Mouse (Mus musculus) cerebellum, postnatal 36 days (tissue): Measurements from ENCODE around the gene Gramd1b.
A peak's percentile ranks its signal among the peaks of the same experiment; 100 is the strongest.

Experiments used
- DNase-seq, 2 experiments: peaks; one replicate each; pipeline ENCODE4 v3.0.0; 2021 to 2022; ENCODE audit warnings: mixed read lengths in 2 of 2

The Gramd1b gene

DNA sequence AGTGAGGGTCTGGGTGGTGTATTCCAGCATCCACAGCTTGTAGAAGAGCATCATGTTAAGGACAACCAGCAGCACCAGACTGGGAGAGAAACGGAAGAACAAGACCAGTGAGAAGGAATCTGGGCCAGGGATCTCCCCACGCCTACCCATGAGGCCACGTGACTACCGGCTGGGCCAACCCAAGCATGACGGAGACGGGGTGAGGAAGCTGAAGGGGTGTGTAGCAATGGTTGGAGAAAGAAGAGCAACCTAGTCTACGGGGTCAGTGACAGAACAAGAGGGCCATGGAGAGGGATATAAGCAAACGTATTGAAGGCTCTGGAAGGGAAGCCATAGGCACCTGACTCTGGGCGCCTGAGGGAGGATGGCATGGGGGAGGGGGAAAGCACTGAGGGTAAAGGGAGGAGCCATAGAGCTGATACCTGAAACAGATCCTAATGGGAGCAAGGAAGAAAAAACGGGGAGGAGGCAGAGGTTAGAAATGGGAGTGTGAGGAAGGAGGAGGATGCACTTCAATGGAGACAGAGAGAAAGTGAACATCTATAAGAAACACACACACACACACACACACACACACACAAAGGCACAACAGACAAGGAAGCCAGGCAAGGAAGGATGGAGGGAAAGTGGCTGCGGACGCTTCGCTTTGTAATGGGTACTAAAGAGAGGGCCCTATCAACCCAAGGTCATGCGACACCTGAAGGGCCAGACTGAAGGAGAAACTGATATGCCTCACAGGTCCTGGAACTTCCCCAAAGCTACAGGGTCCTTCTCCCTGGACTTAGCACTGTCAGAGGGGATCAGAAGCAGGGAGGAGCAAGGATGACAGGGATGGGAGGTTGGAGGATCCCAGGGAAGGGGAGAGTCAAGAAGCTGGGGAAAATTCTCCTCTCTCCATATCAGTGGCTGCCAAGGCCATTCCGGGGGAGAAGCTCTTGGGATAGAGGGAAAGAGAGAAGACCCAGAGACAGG is 230.9 kb downstream of the Gramd1b start:
- DNase-seq = no peak

DNA sequence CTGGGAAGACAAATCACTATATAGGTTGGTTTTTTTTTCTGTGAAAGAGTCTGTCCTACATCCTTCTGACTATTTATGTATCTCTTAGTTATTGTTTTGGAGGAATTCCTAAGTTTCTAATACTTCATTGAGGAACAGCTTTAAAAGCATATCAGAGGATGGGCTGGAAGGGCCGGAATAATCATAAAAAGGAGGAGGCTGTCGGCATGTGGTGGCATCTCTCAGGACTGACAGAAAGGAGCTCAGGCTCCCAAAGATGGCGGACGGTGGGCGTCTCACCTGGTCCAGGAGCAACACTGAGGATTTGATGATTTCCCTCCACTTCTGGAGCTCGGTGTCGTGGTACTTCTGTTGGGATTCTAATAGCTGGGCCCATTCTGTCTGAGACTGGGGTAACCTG is 231.9 kb downstream of the Gramd1b start:
- DNase-seq = no peak

DNA sequence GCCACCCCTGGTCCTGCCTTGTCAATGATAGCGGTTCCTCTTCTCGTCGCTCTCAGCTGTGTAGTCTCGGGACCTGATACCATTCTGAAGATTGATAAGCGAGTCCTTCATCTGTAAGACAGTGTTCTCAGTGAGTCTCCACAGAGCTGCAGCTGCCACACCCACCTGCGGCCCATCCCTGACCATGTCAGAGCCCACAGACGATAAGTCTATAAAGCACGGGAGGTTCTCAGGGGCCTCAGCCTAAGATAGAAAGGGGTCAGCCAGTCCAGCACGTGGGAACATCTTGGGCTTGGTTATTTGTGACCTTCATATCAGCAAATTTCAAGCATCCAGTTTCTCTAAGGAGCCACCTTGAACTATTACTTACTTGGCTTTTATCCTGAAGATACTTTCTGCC is 233.2 kb downstream of the Gramd1b start:
- DNase-seq = no peak

DNA sequence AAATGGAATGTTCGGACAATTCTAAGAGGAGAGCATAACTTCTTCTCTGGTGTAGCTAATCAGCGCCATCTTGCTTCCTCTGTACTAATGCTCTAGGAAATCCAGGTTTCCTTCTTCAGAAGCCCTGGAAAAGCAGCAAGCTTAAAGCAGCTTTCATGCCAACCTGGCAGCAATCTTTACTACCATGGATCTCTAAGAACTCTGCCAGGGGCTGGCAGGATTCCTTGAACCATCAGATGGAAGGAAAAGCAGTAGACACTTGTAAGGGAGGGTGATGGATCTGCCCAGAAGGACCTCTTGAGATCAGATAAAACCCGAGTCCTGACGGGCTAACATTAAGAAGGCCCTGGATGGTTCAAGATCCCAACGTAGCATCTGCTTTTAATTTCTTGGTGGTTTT is 234.9 kb downstream of the Gramd1b start:
- DNase-seq = peak; percentile 63 to 65

DNA sequence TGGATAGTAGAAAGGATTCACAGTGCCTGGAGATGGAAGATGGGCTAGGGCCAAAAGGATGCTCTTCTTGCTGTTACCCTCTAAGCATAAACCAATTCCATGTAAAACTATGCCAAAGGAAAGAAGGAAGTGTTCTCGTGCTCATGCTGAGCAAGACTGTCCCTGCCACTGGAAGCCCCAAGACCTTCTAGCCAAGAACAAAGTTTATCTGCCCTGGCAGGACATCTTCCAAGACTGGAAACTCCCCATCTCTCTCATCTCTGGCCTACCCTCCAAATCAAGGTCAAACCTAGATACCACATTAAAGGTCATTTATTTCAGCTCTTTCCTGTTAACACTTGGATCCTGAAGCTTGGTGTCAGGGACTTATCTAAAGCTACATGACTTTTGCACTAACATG is 236.3 kb downstream of the Gramd1b start:
- DNase-seq = no peak

DNA sequence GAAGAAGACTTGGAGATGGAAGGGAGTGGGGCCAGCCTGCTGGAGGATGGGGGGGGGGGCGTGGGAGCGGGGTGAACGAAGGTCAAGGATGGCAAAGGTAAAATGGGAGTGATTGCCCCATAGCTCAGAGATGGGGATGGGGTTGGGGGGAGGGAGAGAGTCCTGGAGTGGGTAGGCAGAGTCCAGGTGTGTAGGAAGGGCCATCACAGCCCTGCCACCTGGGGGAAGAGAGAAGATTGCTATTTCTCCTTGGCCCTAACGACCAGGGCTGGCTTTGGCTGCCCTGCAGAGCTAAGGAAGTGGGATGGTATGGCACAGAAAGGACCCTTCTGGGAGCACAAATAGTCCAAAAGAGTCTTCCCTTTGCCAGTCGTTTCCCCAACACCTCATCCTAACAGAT is 237.0 kb downstream of the Gramd1b start:
- DNase-seq = no peak

DNA sequence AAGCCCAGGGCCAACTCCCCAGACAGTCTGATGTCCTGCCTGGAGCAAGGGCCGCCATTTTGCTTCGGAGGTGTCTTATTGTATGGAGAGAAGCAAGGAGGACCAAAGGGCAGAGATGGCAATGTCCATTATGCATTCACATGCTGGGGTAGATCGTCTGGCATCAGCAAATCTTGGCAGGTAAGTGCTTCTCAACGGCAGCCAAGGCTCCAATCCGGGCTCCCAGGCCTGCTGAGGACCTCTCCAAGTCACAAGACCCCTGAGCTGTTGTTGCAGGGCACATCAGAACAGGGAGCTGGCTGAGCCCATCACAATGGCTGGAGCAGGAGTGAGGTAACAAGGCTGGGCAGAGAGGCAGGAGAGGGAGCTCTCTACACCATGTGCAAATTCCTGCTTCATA is 237.4 kb downstream of the Gramd1b start:
- DNase-seq = no peak

DNA sequence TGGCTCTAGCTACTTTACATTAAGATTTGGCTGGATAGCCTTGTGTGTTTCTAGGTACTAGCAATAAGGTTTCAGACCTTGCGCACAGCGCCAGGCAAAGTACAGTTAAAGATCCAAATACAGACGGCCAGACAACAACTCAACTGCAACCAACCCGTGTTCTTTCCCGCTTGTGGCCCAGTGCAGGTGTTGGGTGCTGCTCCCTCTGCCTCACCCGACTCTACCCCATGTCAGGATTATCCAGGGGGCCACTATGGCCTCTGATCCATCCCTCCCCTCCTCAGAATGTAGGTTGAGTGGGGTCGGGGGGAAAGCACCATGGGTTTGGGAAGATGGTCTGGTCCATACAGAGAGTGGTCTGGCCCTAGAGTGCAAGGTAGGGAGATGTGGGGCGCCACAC is 237.9 kb downstream of the Gramd1b start:
- DNase-seq = no peak

DNA sequence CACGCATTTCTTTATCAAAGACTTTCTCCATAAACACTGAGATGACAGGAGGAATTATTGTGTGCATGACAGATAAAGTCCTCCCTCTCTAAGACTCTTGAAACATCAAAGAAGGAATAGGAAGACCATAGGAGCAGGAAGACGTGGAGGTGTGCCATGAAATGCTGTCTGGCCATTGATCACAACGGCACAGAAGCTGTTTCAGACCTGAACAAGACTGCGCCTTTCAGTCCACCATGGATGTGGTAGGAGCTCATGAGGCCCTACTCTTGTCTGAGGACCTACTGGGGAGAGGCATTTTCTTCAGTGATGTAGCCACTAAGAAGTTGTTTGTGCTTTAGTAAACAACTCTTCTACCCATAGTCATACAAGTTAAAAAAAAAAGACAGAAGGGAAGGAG is 238.7 kb downstream of the Gramd1b start:
- DNase-seq = no peak

DNA sequence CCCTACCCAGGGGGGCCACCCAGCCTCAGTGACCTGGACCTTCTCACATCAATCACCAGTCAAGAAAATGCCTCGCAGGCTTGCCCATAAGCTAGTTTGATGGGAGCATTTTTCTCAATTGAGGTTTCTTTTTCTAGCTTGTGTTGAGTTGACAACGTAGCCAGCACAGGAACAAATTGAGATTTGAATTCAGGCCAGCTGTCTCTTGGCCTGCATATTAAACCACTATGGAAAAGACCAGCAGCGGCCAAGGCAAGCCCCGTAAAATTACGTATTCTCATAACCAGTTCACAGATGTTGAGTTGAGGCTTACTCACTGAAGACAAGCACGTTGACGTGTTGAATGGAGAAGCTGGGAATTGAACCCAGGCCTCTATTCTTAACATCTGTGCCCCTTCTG is 248.2 kb downstream of the Gramd1b start:
- DNase-seq = no peak

DNA sequence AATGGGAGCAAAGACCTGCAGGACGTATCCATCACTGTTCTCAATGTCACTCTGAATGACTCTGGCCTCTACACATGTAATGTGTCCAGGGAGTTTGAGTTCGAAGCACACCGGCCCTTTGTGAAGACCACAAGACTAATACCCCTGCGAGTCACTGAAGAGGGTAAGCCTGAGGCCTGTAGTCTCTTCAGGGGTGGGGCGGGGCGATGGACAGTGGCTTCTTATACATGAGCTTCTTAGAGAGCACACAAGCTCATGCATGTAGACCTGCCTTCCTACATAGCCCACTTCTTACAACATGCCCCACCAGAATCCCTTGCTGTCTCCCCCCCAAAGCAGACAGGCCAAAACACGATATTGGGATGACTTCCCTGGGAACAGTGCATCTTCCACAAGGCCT is 251.7 kb downstream of the Gramd1b start:
- DNase-seq = no peak

DNA sequence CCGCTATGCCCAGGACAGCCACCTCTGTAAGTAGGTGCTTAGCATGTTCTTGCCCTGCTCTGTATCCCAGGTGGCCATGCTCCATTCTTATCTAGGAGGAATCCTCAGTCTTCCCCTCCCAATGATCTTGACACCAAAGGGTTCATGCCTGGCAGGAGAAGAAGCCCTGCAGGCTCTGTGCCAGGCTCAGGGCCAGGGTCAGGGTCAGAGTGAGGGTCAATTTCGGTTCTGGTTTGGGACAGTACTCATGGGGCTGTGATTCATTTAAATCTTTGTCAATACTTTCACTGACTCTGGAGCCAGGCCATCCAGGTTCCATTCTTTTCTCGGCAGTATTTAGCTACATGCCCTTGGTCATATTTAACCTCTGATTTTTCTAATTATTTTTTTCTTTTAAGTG is 253.5 kb downstream of the Gramd1b start:
- no peak for DNase-seq

DNA sequence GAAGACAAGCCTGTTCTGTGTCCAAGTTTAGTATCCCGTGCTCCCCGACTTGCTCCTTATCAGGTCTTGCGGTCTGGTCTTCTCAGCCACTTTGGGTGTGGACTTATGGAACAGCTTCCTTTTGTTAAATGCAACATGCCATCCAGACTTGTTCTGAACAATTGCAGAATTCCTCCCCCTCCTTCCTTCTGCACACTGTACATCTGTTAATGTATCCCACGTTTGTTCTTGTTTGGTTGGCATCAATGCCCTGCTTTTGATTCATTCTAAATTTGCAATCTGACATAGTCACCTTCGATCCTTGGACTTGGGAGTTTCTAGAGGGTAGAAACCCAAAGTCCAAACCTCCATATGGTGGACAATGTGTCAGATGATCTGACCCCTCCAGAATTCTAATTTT is 255.3 kb downstream of the Gramd1b start:
- DNase-seq = no peak

DNA sequence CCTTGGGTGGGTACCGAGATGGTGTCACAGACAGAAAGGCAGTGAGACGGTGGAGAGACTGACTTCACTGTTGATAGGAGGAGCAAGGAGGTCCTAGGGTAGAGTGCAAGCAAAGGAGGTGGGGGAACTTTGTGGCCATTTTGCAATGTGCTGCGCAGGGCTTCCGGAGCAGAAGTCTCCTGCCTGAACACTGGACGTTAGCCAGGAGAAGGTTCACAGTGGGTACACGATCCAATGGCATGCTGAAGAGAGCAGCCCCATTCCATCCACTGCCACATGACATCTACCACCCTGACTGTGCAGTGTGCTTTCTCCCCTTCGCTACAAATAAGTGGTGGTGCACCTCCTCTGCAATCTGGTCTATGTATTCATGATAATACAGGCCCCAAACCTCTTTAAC is 258.4 kb downstream of the Gramd1b start:
- no peak for DNase-seq

DNA sequence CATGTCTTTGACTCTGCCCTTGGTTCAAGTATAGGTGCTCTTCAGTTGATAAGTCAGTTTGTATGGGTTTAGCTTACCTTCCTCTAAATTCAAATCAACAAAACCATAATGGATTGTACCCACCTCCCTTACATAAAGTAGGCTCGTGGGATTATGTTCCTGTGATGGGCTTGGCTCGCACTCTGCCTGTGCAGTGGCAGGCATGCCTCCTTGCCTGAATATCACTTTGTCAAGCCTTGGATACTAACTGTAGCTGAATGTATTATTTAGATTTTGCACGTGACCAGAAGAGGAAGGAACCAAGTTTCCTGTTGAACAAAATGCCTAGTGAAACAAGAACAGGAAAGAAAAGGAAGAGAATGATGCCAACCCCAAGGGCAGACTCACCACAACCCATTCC is 260.1 kb downstream of the Gramd1b start:
- no peak for DNase-seq

DNA sequence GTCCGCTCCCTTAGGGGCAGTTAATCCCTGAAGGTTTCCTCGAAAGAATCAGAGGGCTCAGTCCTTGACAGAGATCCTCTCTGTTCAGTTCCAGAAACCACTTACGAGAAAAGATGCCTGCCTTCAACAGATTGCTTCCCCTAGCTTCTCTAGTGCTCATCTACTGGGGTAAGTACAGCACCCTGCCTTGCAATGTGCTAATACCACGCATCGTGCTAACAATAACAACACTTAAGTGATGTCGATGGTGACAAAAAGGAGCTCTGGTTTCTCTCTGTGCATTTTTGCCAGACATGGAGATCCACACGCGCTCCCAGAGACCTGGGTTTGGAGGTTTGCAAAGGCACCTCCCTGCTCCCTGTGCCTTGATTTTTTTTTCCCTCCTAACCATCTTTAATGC is 261.3 kb downstream of the Gramd1b start:
- DNase-seq = no peak

DNA sequence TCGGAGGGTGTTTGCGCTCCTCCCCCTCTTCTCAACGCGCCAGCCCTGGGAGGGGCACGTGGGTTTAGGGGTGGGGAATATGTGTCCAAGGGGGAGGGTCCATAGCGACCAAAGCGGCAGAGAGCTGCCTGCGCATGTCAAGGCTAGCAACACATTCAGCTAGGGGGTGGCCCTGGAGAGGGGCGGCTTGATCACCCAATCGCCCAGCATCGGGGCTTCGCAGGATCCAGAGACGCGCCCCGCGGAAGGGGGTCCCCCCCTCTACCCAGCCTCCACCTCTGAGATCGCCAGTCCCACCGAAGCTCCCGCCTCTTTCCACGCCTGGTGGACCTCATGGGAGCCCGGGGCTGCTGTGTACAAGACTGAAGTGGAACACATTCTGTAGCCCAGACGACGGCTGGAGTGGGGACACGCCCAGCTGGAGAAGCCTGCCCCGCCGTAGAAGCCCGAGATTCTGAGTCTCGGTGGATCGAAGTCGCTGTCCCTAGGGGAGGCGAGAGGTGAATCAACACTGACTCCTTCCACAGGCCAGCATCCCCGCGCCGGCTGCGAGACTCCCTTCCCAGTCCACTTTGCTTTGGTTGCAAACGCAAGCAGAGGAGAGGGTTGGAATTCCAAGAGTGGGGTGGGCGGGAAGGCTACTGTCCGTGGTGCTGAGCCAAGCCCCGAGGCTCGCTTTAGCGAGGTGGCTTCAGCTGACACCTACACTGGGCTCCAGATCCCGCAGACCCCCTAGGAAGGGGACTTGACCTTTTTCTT is 261.9 kb downstream of the Gramd1b start, which contains the start of gene Scn3b:
Gene Scn3b, plus strand, starts transcription at position 115 of the 759 bp plus-strand sequence.
- DNase-seq = peak in 1 of 2 experiments; percentile 21

DNA sequence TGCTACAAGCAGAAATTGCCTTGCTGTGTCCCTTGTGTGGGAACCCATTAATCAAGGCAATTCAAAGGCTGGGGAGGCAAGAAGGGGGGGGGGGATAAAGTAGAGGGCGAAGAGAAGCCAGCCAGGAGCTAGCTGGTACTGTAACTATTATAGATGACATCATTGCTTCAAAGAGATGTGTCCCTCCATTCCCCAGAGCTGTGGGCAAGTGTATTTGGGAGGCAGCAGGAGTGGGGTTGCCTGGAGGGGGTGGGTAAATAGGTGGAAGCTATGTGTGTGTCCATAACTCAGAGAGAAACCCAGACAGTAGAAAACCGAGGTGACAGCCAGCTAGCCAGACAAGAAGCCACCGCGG is 262.5 kb downstream of the Gramd1b start:
- no peak for DNase-seq

DNA sequence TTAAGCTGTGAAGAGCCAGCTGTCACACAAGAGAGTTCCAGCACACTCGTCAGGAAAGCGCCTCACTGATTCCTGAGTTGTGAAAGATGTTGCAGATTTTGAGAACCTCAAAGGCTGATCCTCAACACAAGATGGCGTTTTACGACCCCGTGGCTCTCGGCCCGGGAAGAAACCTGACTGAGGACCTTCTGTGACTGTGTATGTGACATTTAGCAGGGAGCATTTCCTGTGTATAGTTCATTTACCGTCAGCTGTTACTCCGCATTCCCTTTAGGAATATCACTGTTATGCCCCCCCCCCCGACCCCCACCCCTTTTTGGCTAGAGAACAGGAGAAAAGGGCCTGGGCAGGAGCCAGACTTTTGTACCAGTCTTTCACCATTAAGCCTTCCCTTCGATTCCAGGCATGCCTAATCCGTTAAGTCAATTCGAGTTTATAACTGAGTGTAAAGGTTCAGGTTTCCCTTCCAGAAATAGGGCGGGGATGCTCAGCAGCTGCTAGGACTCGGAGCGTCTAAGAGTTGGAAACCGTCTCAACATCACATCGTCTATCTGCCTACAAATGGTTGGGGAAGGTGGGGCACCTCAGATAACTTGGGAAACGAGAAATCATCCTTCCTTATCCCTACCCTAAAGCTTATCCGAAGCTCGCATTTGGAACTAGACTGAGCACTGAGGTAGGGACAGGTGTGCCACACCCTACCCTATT is 263.0 kb downstream of the Gramd1b start:
- DNase-seq = no peak

DNA sequence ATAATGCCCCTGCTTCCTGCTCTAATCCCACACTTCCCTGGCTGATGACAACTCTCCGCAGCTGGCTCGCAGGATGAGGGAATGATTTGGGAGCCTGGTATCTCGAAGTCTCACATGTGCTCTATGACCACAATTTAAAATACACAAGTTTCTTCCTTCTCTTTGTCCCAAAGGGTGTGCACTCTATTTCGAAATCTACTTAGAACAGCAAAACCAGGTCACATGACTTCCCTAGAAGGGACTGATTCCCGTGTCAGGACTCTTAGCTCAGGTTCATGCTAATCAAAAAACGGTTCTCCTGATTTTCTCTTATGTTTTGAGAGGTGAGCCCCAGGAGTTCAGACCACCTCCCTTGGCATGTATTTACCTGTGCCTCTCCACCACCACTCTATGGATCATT is 267.3 kb downstream of the Gramd1b start:
- no peak for DNase-seq

DNA sequence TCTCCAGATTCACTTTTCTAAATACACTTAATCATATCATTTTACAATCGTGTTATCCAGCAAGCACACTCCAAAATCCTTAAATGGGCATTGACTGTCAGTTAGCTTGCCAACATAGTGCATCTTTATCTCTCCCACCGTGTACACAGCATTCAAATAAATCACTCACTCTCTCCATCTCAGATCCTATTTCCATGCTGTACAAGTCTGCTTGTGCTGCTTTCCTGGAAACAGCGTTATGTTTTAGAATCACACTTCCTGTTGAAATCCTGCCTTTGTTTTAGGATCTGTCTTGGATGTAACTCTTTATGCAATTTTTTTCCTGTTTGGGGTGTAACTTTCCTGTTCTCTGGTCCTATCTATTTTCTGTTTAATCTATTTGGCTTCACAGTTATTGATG is 278.7 kb downstream of the Gramd1b start:
- no peak for DNase-seq

DNA sequence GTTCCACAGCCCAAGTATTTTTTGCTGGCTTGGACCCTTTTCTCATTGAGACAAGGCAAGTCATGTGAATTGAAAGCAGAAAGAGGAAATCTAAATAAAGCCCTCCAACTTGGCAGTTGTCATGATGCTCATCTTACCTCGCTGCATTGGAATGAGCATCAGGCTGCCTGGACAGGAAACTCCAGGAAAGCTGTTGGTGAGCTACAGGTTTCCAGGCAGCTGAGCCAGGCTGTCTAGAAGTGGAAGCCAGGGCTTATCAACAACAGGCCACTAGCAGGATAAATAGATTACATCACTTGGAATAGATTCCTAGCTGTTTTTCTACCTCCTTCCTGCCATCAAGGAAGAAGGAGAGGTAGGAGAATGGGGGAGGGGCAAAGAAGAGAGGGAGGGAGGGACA is 282.1 kb downstream of the Gramd1b start:
- DNase-seq = no peak

DNA sequence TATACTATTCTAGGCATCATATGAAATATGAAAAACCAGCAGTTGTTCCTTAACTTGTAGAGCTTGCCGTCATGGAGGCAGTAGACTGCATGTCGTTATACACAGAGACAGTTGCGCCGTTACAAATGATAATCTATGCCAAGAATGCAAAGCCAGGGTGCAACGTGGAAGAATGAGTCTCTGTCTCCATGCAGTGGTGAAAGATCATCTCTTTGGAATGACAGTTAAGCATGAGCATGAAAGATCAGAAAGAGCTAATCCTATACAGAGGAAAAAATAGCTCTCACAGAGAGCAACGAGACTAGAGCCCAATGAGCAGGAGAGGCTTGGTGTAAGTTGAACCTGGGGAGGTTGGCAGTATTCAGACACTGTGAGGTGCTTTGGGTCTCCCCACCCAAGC is 284.5 kb downstream of the Gramd1b start:
- DNase-seq = no peak
